Mouse (Mus musculus) mouse trophoblast stem cell (cell line): ENCODE data around the gene Pax4.

Source experiments
- in situ Hi-C, 2 experiments: fragments of 300-500 bp; cut with MseI, MboI; formaldehyde crosslinking; loops; 2 replicates in 1 of 2; 3 replicates in 1 of 2; pipeline ENCODE4 v1.15.1; 2025

Pax4 gene

DNA sequence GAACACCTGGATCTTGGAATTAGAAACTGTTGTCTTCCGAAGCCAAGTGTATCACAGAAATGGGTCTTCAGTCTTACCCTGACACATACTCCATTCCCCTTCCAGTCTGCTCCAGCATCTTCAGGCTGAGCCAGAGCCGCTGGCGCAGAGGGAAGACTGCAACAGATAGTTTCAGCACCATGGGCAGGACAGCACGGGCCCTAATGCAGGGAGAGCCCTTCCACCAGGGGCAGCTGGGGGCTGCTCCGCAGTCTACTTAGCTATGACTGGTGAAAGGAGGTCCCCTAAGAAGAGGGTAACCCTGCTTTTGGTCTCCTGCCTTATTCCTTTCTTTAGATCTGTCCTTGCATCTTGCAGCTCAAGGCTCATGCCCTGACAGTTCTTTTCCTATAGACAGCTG is 1.3 kb upstream of the Pax4 start:
- in situ Hi-C loops = no loop called here

DNA sequence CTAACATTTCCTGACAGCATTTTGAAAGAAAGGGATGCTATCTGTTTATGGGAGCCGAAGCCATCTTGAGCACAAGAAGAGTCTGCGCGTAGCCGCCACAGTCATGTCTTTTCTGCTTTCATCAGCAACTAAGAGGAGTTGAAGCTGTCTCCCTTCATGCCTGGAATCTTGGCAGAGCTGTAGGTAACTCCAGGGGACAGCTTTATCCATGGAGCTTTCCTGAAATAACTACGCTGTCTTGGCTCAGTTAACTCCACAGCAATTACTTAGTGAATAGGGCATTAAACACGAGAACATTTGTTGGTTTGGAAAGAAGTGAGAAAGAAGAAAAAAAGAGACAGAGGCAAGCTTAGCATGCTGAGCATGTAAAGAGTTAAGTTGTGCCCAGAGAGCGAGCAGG is 1.2 kb downstream of the Pax4 start:
- in situ Hi-C loops = no loop called here

DNA sequence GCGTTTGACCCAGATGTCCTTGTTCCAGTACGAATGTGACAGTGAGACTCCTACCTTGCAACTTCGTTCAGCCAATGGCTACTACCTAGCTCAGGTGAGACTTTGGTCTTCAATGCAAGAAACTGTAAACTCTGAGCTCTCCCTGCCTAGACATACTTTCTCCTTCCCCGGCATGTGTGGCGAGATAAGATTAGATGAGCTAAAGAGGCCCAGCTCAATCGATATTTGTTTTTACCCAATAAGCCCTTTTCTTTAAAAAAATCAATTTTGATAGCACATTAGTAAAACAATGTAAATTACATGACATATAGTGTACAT is 17.7 kb downstream of the Pax4 start:
- in situ Hi-C loops = no loop called here

DNA sequence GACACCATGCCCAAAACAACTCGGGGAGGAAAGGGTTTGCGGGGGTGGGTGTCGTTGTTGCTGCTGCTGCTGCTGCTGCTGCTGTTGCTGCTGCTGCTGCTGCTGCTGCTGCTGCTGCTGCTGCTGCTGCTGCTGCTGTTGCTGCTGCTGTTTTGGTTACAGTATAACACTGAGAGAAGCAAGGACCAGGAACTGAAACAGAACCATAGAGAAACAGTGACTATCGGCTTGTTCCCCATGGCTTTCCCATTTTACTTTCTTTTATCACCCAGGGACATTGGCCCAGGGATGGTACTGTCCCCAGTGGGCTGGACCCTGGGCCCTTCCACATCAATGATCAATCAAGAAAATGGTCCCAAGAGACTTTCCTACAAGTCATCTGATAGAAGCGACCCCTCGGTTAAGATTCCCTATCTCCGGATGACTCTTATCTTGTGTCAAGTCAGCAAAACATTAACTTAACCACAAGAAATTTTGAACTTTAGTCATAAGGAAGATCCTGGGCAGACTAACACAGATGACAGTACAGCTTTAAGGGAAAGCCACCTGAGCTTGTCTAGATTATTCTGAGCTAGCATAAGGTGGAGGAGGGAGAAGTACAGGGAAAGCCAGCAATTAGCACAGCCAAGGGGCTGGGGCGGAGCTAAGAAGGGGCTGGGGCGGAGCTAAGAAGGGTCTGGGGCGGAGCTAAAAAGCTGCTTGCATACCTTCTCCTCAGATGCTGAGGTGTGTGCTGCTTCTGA is 18.2 kb downstream of the Pax4 start:
- in situ Hi-C loops = no loop called here

DNA sequence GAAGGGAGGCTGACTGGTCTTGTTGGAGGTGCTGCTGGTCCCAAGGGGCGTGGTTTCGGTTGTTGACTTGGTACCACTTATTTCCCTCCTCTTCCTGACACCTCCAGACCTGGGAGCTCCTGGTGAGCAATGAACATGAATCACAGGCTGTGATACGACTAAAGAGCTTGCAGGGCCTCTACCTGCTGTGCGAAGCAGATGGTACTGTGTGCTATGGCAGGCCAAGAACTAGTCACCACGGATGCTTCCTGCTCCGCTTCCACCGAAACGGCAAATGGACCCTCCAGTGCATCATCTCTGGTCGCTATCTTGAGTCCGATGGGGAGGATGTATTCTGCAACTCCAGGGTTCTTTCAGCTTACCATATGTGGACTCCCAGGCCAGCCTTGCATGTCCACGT is 19.3 kb downstream of the Pax4 start:
- in situ Hi-C loops = loop anchor here in 1 of 2 experiments (10.0 kb wide), 1 partner anchor 45 kb away; the partner anchor contains the start of gene Snd1

DNA sequence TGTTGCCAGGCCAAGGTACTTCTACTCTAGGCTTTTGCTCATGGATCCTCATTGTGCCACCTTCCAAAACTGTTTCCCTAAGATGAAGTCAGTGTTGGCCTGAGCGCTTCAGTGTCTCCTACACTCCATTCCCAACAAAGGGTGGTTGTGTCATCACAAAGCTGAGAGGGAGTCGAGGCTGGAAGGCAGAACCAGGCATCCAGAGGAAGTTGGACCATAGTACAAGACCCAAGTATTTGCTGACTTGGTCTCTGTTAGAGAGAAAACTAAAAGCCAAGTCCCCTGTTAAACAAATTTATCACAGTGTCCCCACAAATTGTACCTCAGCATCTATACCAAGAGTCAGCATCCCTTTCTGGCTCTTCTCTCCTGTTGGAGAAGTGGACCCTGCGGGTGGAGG is 20.9 kb downstream of the Pax4 start, which contains the start of gene Gcc1:
Gene Gcc1 (minus strand): TSS at position 101 of the 400 bp plus-strand sequence.
- in situ Hi-C loops = loop anchor here in 1 of 2 experiments (10.0 kb wide), 1 partner anchor 47 kb away; the partner anchor contains the start of gene Snd1

DNA sequence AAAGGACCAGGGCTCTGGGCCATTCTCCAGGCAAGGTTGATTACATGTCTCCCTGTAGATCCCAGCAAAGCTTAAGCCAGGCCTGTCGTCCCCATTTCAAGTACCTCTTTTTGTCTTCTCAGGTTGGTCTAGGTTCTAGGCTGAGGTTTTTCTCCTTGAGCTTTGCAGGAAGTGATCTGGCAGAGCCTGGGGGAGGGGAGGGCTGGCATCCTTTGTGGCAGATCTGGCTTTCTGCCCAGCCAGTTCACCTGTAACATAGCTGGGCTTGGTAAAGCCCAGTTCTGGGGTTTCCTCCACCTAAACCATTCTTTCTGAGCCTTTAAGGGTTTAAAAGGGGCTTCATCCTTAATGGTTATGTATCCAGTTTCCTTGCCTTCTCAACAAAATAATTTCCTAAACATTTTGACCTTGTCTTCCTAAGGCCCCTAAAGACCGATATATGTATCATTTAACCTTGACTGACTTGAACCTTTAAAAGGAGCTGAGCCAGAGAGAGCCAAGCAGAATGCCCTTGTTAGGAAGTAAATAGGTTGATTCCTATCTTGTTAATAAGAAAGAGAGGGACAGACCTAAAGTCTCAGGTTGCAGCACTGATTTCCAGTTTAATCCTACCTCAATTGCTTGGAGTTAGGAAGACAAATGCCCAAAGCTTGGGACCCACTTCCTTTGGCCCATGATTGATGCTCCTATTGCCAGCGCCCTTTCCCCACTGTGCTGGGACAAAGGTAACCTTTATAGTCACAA is 21.9 kb downstream of the Pax4 start, which contains the start of gene Fscn3:
Gene Fscn3 (plus strand): TSS at position 694 of the 744 bp plus-strand sequence.
- in situ Hi-C loops = loop anchor here in 1 of 2 experiments (10.0 kb wide), 1 partner anchor 48 kb away; the partner anchor contains the start of gene Snd1

DNA sequence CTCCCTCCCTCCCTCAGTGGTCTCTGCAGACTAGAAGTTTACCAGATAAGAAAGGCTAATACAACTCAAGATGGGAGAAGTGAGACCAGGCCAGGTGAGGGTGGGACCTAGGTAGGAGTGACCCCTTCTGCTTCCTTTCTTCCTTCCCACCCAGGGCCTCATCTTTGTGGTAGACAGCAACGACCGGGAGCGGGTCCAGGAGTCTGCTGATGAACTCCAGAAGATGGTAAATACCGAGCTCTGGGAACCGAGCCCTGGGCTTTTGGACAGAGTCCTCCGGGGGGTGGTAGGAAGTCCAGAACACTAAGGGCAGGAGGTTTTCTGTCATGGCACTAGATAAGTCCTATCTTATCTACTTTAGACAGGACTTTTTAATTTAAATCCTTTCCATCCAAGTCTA is 24.1 kb downstream of the Pax4 start:
- in situ Hi-C loops = loop anchor here in 1 of 2 experiments (10.0 kb wide), 1 partner anchor 50 kb away; the partner anchor contains the start of gene Snd1

DNA sequence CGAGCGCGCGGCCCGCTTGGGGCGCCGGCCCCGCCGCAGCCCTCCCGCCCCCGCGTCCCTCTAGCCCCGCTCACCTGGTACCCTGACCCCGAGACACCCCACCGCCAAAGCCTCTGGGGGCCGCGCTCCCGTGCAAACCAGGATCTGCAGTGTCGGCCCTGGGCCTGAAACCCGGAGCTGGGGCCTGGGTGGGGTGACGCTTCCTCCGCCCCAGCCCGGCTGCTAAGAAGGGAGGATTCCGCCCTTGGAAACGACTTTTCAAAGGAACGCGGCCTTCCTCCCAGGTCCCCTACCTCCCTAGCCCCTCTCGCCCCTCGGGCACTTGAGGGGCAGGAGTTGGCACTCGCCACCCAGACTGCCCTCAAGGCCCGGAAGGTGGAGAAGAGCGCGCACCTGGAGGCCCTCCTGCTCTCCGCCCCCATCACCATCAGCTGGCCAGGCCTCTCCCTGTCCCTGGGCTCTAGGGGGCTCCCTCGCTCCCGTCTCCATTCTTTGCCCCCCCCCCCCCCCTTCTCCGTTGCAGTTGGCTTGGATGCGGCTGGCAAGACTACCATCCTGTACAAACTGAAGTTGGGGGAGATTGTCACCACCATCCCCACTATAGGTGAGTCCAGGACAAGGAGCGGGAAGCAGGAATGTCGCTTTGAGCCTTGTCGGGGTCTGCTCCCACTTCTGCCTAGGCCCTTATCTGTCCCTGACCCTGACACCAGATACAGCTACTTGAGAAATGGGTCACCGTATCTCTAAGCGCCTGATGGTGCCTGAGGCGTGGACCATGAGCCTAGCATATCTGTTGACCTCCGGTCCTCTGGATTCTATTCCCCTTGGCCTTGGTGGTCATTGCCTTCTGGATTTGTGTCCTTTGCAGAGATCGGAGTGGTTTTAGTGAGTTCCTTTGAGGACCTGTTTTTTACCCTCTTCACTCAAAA is 25.1 kb downstream of the Pax4 start:
- in situ Hi-C loops = loop anchor here in 1 of 2 experiments (10.0 kb wide), 1 partner anchor 51 kb away; the partner anchor contains the start of gene Snd1

DNA sequence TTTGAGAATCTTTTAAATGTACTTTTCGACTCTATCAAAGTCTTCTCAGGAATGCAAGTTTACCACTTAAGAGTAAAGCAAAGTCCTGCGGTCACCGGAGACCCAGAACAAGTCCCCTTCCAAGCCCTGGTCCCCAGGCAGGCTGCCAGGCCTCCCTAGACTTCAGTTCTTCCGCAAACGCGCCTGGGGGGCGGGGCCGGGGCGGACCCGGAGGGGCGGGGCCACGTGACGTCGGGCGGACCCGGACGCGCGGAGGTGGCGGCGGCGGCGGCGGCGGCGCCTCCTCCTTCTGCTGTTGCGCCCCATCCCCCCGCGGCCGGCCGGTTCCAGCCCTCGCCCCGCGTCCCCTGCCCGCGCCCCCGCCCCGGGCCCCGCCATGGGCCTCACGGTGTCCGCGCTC is 25.8 kb downstream of the Pax4 start, which contains the start of gene Arf5:
Gene Arf5 (plus strand): TSS at position 248 of the 400 bp plus-strand sequence.
- in situ Hi-C loops = loop anchor here in 1 of 2 experiments (10.0 kb wide), 1 partner anchor 51 kb away; the partner anchor contains the start of gene Snd1

DNA sequence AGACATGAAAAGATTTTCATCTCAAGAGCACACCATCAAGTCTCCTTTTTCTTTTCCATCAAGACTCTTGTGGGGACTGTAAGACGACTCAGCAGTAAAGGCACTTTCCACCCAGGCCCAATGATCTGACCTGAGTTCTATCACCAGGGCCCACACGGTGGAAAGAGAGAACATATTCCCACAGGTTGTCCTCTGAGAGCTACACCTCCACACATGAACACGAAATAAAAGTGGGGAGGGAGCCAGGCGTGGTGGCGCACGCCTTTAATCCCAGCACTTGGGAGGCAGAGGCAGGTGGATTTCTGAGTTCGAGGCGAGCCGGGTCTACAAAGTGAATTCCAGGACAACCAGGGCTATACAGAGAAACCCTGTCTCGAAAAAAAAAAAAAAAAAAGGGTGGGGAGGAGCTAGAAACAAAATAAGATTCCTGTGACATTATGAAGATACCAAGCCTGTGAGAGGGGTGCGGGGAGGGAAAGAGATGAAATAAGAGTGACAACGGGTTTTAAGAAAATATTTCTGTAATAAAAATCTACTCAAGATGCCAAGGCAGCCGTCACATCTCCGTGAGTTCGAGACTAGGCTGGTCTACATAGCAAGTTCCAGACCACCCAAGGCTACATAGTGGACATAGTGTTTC is 26.4 kb downstream of the Pax4 start:
- in situ Hi-C loops = loop anchor here in 1 of 2 experiments (10.0 kb wide), 1 partner anchor 52 kb away; the partner anchor contains the start of gene Snd1

DNA sequence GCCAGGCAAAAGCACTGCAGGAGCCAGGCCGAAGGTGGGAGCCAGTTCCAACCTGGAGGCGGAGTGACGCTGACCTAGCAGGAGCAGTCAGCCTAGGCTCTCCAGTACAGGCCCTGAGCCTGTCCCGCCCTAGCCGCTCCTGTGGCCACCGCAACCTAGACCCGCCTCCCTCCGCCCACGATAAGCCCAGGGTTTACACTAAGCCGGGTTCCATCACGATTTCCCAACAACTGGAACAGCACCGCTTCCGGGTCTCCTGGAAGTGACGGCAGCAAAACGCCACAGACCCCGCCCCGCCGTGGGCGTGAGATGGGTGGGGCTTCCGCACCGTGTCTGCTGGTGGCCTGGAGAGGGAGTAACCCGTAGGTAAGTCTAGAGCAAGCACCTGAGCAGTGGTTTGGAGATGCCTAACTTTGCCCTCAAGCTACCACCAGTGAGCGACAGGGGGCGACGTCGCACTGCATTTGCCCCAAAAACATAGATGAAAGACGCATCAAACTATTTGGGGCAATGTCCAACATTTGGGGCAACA is 27.6 kb downstream of the Pax4 start:
- in situ Hi-C loops = loop anchor here in 1 of 2 experiments (10.0 kb wide), 1 partner anchor 53 kb away; the partner anchor contains the start of gene Snd1

DNA sequence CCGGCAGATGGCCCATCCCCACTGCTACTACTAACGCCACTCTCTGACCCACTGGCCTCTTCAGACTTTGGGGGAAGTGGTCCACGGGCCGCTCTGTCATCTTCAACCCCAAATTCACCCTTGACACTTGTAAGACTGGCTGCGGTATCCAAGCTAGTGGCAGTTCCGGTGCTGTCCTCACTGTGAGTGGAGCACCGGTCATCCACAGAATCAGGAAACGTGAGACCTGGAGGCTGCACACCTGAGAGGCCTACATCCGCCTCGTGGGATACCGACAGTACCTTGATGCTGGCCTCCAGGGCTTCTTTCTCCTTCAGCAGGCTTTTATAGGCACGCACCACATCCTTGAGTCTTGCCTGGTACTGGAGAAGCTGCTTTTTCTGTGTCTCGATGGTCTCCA is 28.3 kb downstream of the Pax4 start:
- in situ Hi-C loops = loop anchor here in 1 of 2 experiments (10.0 kb wide), 1 partner anchor 54 kb away; the partner anchor contains the start of gene Snd1

DNA sequence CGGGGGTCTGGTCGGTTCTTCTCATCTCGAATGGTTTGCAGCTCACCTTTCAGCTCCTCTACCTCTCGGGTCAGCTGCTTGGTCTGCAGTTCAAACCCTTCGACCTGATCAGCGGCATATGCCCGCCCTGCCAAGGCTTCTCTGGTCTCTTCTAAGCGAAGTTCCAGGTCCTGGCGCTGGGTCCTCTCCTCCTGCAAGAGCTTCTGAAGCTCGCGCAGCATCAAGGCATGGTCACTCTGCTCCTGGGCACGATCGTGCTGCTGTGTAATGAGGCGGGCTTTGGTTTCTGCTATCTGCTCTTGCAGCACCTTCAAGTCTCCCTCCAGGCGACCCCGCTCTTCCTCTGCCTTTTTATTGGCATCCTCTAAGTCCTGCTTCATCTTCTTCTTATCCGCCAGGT is 28.8 kb downstream of the Pax4 start:
- in situ Hi-C loops = loop anchor here in 1 of 2 experiments (10.0 kb wide), 1 partner anchor 54 kb away; the partner anchor contains the start of gene Snd1

DNA sequence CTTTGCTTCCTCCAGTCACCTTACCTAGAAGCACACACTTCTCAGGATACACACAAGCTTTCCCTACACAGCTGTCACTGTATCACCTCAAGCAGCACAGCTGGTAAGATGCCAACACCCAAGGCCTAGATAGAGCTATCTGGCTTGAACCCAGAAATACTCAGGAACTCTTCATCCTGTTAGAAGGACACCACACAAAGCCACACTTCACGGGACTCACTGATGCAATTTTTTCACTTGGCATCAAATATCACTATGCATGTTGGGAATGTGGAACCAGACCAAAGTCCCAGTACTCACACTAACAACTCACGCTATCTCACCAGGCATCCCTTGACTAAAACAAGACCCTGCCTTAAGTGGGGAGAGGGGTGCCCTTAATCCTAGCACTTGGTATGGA is 29.5 kb downstream of the Pax4 start:
- in situ Hi-C loops = loop anchor here in 1 of 2 experiments (10.0 kb wide), 1 partner anchor 55 kb away; the partner anchor contains the start of gene Snd1

DNA sequence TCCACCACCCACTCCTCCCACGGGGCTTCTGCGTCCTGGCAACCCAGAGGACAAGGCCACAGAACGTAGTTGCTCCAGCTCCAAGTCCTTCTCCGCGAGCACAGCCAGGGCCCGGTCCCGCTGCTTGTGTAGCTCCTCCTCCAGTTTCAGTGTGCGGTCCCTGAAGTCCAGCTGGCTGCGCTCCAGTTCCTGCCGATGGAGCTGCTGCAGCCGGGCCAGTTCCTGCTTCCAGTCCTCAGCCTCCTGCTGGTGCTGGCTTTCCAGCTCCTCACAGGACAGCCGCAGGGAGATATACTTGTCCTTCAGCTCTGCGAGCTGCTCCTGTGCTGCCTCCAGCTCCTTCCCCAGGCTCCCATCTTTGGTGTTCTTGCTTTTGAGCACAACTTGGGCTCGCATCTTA is 30.7 kb downstream of the Pax4 start:
- in situ Hi-C loops = no loop called here

DNA sequence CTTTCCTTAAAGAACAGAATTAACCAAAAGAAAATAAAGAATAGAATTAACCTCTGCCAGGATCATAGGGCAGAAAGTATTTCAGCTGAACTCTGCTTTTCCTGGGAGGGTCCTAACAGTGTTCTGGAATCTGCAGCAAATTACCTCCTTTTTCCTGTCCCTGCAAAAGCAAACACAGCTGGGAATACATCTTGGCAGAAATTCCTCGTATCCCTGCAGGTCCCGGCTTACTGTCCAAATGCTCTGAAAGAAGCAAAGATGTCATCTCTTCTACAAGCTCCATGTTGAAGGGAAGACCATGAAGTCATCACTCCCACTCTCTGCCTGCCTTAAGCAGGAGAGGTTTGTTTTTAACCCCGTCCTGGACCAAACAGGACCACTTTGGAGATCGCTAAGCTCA is 32.2 kb downstream of the Pax4 start:
- in situ Hi-C loops = no loop called here

DNA sequence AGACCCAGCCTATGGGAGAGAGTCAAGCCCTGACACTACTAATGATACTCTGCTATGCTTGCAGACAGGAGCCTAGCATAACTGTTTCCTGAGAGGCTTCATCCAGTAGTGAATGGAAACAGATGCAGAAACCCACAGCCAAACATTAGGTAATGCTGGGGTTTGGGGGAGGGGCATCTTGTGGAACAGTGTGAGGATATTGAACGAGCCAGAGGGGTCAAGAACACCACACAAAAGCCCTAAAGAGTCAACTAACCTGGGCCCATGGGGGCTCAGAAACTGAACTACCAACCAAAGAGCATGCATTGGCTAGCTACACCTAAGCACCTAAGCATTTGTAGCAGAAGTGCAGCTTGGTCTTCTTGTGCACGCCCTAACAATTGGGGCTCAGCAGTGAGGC is 37.9 kb downstream of the Pax4 start:
- in situ Hi-C loops = no loop called here

DNA sequence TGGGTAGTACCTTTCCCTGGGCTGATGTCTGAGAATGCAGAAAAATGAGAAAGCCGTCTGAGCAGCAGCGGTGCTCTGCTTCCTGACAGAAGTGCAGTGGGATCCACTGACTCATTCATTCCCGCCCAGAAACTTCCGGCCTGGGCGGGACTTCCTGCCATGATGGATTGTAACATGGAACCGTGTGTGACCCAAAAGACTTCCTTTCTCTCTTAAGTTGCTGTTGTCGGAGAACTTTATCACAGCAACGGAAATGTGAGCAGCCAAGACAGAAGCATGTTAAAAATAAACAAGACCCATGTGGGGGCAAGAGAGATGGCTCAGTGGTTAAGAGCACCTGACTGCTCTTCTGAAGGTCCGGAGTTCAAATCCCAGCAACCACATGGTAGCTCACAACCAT is 39.1 kb downstream of the Pax4 start:
- in situ Hi-C loops = no loop called here

DNA sequence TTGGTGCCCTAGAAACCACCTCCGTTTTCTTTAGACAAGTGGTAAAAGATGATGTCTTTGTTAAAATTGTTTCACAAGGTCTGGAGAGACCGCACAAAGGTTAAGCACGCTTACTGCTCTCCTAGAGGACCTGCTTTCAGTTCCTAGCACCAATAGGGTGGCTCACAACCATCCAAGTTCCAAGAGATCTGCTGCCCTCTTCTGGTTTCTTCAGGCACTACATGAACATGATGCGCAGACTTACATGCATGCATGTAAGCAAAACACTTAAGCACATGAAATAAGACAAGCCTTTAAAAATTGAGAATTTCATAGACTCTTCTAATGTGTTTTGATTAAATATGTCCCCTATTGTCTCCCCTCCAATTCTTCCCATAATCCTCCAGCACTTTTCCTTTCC is 49.4 kb downstream of the Pax4 start:
- in situ Hi-C loops = loop anchor here in 1 of 2 experiments (25.0 kb wide), 1 partner anchor 737 kb away; no protein-coding TSS in a partner anchor
